Mouse (Mus musculus) lung, adult 2 months (tissue): Measurements from ENCODE around the gene Skap2. TPM values are rescaled to one million over a fixed set of nuclear protein-coding genes. Genes with fewer than 3 reads are reported as not detected.

Experiments used
- DNase-seq: peaks from one replicate; pipeline ENCODE4 v3.0.0; 2022
- H3K4me1 ChIP-seq: fragments of 200-500 bp; 2 replicates; pipeline ENCODE4 v1.6.1; 2011; ENCODE audit warnings: low read length; ENCODE audit not compliant: control insufficient read depth, insufficient read depth
- H3K4me3 ChIP-seq: fragments of 200-500 bp; replicated peaks from 2 replicates; pipeline ENCODE3; 2011; ENCODE audit warnings: low read depth, mild to moderate bottlenecking, control low read depth, low read length; ENCODE audit errors: extremely low read depth
- CTCF ChIP-seq: fragments of 200-500 bp; IDR thresholded peaks from 2 replicates; pipeline ENCODE4 v1.5.1; 2011; ENCODE audit warnings: mild to moderate bottlenecking, low read length, control low read depth; ENCODE audit not compliant: insufficient read depth
- POLR2A ChIP-seq: fragments of 200-500 bp; IDR thresholded peaks from 2 replicates; pipeline ENCODE4 v1.6.1; 2011; ENCODE audit warnings: low read depth, mild to moderate bottlenecking, control low read depth, low read length, borderline replicate concordance; ENCODE audit errors: extremely low read depth
- WGBS: fragments of 180-500 bp; shearing (Covaris S2); methylation state at CpG from one replicate; pipeline ENCODE4 v1.1.7; 2018; 5-methylcytosine and 5-hydroxymethylcytosine counted together
- polyA plus RNA-seq: library from polyadenylated mRNA; depleted of rRNA; stranded (reverse); fragments of >200 nt; gene quantifications from 2 replicates; pipeline ENCODE4 v1.2.3, GENCODE M21; 2012; rRNA removed

Skap2 gene
- polyA plus RNA-seq, 1 experiment, result 25.4 TPM

DNA sequence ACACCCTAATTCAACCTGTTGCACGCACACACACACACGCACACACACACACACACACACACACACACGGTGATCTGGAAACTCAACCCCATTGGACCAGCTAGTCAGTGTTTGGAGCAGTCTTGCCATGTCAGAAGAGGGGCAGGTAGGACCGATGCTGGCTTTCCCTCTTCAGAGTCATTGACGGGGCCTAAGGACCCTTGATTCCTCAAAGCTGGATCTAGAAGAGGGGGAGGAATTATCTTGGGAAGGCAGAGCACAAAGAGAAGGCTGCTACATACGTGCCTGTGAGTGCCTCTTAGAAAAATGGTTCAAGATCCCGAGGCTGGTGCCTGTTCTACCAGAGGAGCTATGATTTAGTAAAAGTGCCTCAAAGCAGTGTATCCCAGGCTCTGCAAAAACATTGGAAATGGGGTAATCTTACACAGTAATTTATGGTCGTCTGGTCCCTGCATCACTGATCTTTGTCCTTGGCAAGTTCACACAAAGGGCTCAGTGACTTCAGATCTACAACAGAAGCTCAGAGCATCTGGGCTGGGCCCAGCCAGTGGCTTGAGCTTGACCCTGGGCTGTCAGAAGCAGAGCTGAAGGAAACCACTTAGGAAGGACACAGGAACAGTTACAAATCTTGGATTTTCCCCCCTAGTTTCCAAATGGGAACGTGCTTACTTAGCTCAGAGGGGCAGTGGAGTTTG, 188.1 kb downstream of the Skap2 start:
- 68% methylated on average over 9 of the region's 9 CpGs for WGBS
- Histone ChIP-seq H3K4me1 (no peaks in the 10 kb centered on the region), H3K4me3 (no peak overlapping the region)
- no peak for TF ChIP-seq CTCF
- no peak for TF ChIP-seq POLR2A
- DNase-seq, result no peak

DNA sequence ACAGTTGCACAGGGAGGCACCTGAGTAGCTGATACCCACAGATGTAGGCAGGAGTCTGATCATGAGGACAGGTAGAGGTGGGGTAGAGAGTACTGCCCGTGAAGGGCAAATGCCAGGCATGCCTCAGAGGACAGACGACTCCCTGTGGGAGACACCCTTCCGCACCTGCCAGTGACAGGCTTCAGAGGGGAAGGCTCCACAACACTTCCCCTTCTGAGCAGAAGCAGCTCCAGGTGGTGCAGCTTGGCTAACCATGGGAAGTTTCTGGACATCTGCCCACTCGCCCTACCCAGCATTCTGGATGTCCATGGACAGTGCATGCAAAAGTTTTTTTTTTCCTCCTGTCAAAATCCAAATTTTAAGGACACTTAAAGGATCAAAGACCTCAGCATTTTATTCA, 190.3 kb downstream of the Skap2 start:
- Histone ChIP-seq H3K4me1 (no peaks in the 10 kb centered on the region), H3K4me3 (no peak overlapping the region)
- TF ChIP-seq CTCF (no peak), POLR2A (no peak)
- 64% methylated on average over 4 of the region's 4 CpGs for WGBS
- DNase-seq, result no peak

- H3K4me3 ChIP-seq, result no peak overlapping the region
- WGBS, result 65% methylated on average over 5 of the region's 5 CpGs
- no peaks in the 10 kb centered on the region for H3K4me1 ChIP-seq
- TF ChIP-seq CTCF (no peak), POLR2A (no peak)
- no peak for DNase-seq
Measured at GRCm38 (mm10) chr6:51820853-51821252, 191.5 kb downstream of the Skap2 start.

DNA sequence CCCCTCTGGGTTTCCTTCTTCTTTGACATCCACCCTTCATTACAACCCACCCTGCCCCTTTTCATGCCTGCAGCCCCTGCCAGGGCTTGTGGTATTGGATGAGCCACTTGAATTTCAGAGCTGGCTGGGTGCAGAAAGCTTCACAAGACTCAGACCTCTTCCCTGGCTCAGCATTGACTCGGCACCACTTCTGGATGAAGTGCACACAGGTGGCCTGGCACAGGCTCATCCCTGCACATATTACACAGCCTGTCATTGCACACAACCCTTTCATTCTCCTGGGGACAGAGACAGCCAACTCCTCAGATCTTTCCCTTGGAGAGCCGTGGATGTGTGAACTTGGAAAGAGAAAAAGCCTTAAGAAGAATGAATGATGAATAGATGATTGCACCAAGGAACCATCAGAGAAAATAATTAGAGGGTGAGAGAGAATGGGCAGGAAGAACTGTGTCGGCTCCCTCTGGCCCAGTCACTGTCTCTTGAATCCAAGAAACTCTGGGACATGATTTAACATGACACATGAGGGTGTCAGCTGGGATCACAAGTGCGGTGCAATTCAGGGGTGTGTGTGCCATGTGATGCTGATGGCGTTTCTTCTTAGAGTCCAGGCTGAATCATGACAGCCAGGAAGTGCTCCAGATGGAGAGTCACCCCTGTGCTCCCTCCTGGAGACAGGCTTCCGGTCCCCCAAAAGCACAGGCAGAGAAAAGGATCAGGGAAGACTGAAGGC, 195.3 kb downstream of the Skap2 start:
- 64% methylated on average over 6 of the region's 6 CpGs for WGBS
- no peaks in the 10 kb centered on the region for H3K4me1 ChIP-seq
- H3K4me3 ChIP-seq, result no peak overlapping the region
- TF ChIP-seq CTCF (no peak), POLR2A (no peak)
- no peak for DNase-seq

DNA sequence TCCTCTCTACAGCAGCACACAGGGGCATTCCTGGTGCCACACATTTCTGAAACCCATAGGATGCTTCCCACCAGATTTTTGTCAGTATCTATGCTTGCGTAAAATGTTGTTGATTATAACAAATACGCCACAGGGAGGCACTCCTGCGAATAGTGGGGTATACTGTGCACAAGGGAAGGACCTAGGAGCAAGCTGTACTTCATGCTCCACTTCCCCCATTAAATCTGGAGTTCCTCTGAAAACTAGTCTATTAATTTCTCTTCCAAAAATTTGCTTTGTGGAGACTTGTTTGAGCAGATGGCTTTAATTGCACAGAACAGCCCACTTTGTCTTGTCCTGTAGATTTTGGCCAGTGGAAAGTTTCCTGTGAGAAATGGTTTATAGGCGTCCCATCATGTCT, 201.4 kb downstream of the Skap2 start:
- Histone ChIP-seq H3K4me1 (no peaks in the 10 kb centered on the region), H3K4me3 (no peak overlapping the region)
- no peak for DNase-seq
- TF ChIP-seq POLR2A (no peak), CTCF (no peak)
- WGBS, result 67% methylated on average over 4 of the region's 4 CpGs

- no peak for TF ChIP-seq POLR2A
- no peak for TF ChIP-seq CTCF
- Histone ChIP-seq H3K4me3 (no peak overlapping the region), H3K4me1 (no peaks in the 10 kb centered on the region)
- DNase-seq, result no peak
- 86% methylated on average over 12 of the region's 12 CpGs for WGBS
Measured at GRCm38 (mm10) chr6:51809164-51809824, 203.1 kb downstream of the Skap2 start.

GRCm38 (mm10) chr6:51808011-51808410, 204.3 kb downstream of the Skap2 start:
- no peak overlapping the region for H3K4me3 ChIP-seq
- DNase-seq, result no peak
- no peaks in the 10 kb centered on the region for H3K4me1 ChIP-seq
- WGBS, result 80% methylated on average over 6 of the region's 6 CpGs
- TF ChIP-seq POLR2A, result no peak
- TF ChIP-seq CTCF, result no peak

Other genes starting within 250 kb of the Skap2 start
- 1.4 and 1.9 TPM in 2 replicates for gene Hoxa1, start 145.8 kb upstream of the Skap2 start, polyA plus RNA-seq
- gene Hoxa2, start 152.3 kb upstream of the Skap2 start, polyA plus RNA-seq, result 4.2 and 4.7 TPM in 2 replicates
- 0.26 and 0.31 TPM in 2 replicates for gene 5730596B20Rik, start 164.9 kb upstream of the Skap2 start, polyA plus RNA-seq
- 5.7 and 8.4 TPM in 2 replicates for gene Hoxa4, start 179.2 kb upstream of the Skap2 start, polyA plus RNA-seq
- 29.1 and 46.9 TPM in 2 replicates for gene Hoxa5, start 192.0 kb upstream of the Skap2 start, polyA plus RNA-seq
- 1.7 and 2.3 TPM in 2 replicates for gene Hoxa6, start 196.2 kb upstream of the Skap2 start, polyA plus RNA-seq
- gene Hoxa3, start 200.8 kb upstream of the Skap2 start, polyA plus RNA-seq, result 12.8 and 13.4 TPM in 2 replicates
- gene Gm28308, start 200.8 kb upstream of the Skap2 start, polyA plus RNA-seq, result 0.37 and 0.39 TPM in 2 replicates
- 6.6 and 8.3 TPM in 2 replicates for gene Hoxa7, start 209.3 kb upstream of the Skap2 start, polyA plus RNA-seq
- gene Hoxa9, start 218.5 kb upstream of the Skap2 start, polyA plus RNA-seq, result 0.23 TPM in 1 of 2 replicates, not detected in the other
- 0.23 TPM in 1 of 2 replicates, not detected in the other for gene Hoxa10, start 228.3 kb upstream of the Skap2 start, polyA plus RNA-seq
- not detected in 2 replicates for gene Hoxa11, start 233.3 kb upstream of the Skap2 start, polyA plus RNA-seq
- 0.22 TPM in 1 of 2 replicates, not detected in the other for gene Hoxa13, start 248.3 kb upstream of the Skap2 start, polyA plus RNA-seq